Mouse (Mus musculus) embryonic fibroblast, embryonic 13.5 days (primary cell): Measurements from ENCODE around the gene Tmem262.

ENCODE experiments used
- CTCF ChIP-seq: IDR thresholded peaks from 2 replicates; pipeline ENCODE4 v1.5.1; 2011; ENCODE audit warnings: mild to moderate bottlenecking, control low read depth, low read length, moderate library complexity, borderline replicate concordance; ENCODE audit not compliant: insufficient read depth
- POLR2A ChIP-seq: IDR thresholded peaks from 2 replicates; pipeline ENCODE4 v1.6.1; 2011; ENCODE audit warnings: low read depth, mild to moderate bottlenecking, control low read depth, low read length, moderate library complexity

DNA sequence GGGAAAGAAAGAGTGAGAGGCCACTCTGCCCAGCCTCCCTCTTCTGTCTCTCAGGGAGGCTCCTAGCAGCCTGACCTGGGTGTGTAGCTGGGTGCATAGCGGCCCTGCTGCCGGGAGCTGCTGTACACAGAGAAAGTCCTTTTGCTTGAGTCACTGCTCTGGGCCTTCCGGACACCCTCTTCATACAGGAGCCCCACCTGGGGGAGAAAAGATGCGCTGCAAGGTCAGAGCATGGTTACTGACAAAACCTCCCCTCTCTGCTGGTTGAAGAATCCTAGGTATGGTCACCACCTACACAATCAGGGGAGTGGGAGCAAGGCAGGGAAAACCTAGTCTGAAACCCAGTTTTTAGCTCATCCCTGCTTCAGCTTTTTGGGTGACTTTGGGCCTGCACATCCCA is 10.9 kb upstream of the Tmem262 start:
- TF ChIP-seq CTCF = no peak
- TF ChIP-seq POLR2A = no peak
